Mouse (Mus musculus) embryonic facial prominence, embryonic 14.5 days (tissue): ENCODE data around the gene Serpina3i. TPM values are rescaled to one million over a fixed set of nuclear protein-coding genes. Genes with fewer than 3 reads are reported as not detected.

Experiments
- ATAC-seq: fragments of 200-750 bp; cut with Nextera tagmentation; 2 replicates; pipeline ENCODE4 v1.8.0; 2017; ENCODE audit warnings: low read depth, moderate number of reproducible peaks, moderate TSS enrichment
- DNase-seq: peaks from one replicate; pipeline ENCODE4 v3.0.0-alpha.2; 2015; ENCODE audit warnings: low spot score
- H3K27ac ChIP-seq: fragments of 300-500 bp; sonication (generic); replicated peaks from 2 replicates; pipeline ENCODE4 v1.5.1; 2014; ENCODE audit warnings: low read depth, mild to moderate bottlenecking, low read length, moderate library complexity
- H3K27me3 ChIP-seq: fragments of 300-500 bp; sonication (generic); replicated peaks from 2 replicates; pipeline ENCODE4 v1.6.1; 2014; ENCODE audit warnings: low read length; ENCODE audit not compliant: control insufficient read depth, insufficient read depth
- H3K36me3 ChIP-seq: fragments of 300-500 bp; sonication (generic); 2 replicates; pipeline ENCODE4 v1.6.1; 2014; ENCODE audit warnings: low read length, mixed read lengths; ENCODE audit not compliant: control insufficient read depth, insufficient read depth
- H3K4me1 ChIP-seq: fragments of 300-500 bp; sonication (generic); 2 replicates; pipeline ENCODE4 v1.6.1; 2014; ENCODE audit warnings: antibody characterized with exemption, low read length; ENCODE audit not compliant: control insufficient read depth, insufficient read depth
- H3K4me2 ChIP-seq: fragments of 300-500 bp; sonication (generic); 2 replicates; pipeline ENCODE4 v1.6.1; 2014; ENCODE audit warnings: low read depth, mild to moderate bottlenecking, low read length, moderate library complexity, mixed read lengths
- H3K4me3 ChIP-seq: fragments of 300-500 bp; sonication (generic); 2 replicates; pipeline ENCODE4 v1.5.1; 2014; ENCODE audit warnings: low read depth, mild to moderate bottlenecking, low read length
- H3K9ac ChIP-seq: fragments of 300-500 bp; sonication (generic); 2 replicates; pipeline ENCODE4 v1.6.1; 2014; ENCODE audit warnings: low read depth, mild to moderate bottlenecking, low read length, moderate library complexity, mixed read lengths
- H3K9me3 ChIP-seq: fragments of 300-500 bp; sonication (generic); 2 replicates; pipeline ENCODE4 v1.6.1; 2016; ENCODE audit warnings: low read length; ENCODE audit not compliant: control insufficient read depth
- WGBS: fragments of 180-500 bp; shearing (Covaris S2); extraction: QIAGEN DNeasy Blood & Tissue Kit; methylation state at CpG from one replicate; pipeline ENCODE4 v1.1.7; 2014; 5-methylcytosine and 5-hydroxymethylcytosine counted together
- polyA plus RNA-seq: library from polyadenylated mRNA; unstranded; fragments of >200 nt; fragmentation: Nextera tagmentation; extraction: Ambion mirVana; gene quantifications from 2 replicates; pipeline ENCODE4 v1.2.1, GENCODE M21; 2014

Serpina3i gene
- 0.35 and 1.7 TPM in 2 replicates for polyA plus RNA-seq

DNA sequence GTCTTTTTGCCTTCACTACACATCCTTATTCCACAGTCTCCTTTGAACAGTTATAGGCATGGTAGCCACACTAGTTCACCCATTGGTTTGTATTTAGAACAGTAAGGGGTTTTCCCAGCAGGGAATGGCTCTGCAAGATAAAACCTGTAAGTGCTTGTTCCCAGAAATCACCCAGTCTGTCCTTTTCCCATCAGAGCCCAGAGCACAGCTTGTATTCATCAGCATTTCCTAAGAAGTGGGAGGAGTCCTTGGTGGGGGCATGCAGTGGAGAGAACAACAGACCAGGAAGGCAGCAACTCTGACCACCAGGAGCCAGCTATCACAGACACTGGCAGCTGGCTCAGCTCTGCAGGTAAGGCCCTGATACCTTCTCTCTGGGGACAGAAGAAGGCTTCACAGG lies at the start of gene Serpina3i:
Gene Serpina3i (plus strand): TSS at position 260 of the 400 bp plus-strand sequence.
- Histone ChIP-seq H3K9me3 (no peaks in the 10 kb centered on the region), H3K9ac (no peak within 1 kb of the TSS), H3K27ac (no peak within 1 kb of the TSS), H3K36me3 (no peaks in the 10 kb centered on the region), H3K27me3 (no peaks in the 10 kb centered on the region), H3K4me2 (no peak within 1 kb of the TSS), H3K4me3 (no peak within 1 kb of the TSS), H3K4me1 (no peaks in the 10 kb centered on the region)
- ATAC-seq (no peak), DNase-seq (no peak)

DNA sequence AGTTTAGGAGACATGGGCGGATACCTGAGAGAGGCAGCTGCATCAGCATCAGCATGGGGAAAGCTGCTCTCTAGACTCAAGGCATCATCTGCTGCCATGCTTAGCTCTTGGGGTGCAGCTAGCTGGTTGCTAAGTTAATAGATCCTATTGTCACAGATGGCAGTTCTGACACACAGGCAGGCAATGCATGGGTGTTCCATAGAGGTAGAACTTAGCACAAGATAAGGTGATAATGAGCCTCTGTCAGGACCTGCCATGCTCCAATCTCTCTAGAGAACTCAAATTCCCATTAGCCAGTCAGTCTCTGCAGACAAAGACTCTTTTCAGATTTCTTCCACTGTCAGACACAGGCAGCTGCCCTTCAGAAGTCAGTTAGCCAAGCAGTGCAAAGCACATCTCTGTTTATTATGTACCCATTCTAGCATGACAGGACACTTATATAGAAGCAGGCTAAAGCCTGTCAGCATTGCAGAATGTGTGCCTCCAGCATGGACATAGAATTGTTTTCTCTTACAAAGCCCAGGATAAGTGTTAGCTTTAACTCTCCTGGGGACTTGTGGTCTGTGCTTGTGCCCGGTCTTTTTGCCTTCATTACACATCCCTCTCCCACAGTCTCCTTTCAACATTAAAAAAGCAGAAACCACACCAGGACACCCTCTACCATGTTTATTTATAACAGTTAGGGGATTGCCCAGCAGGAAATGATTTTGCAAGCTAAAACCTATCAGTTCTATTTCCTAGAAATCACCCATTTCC lies 49.1 kb upstream of the Serpina3i start:
- Histone ChIP-seq H3K27me3 (no peaks in the 10 kb centered on the region), H3K9me3 (no peaks in the 10 kb centered on the region), H3K4me3 (no peak overlapping the region), H3K36me3 (no peaks in the 10 kb centered on the region), H3K27ac (no peak overlapping the region), H3K4me1 (no peaks in the 10 kb centered on the region), H3K4me2 (no peak overlapping the region), H3K9ac (no peak overlapping the region)
- DNase-seq (no peak), ATAC-seq (no peak)
- 56% methylated on average over 2 of the region's 2 CpGs for WGBS

GRCm38 (mm10) chr12:104214445-104214753 lies 48.5 kb upstream of the Serpina3i start, which contains the start of gene Serpina3f:
Gene Serpina3f (plus strand): TSS chr12:104214544.
- H3K4me2 ChIP-seq: no peak within 1 kb of the TSS
- 61% methylated on average over 1 of the region's 1 CpGs for WGBS
- no peak within 1 kb of the TSS for H3K27ac ChIP-seq
- DNase-seq (no peak), ATAC-seq (no peak)
- H3K4me3 ChIP-seq: no peak within 1 kb of the TSS
- H3K9ac ChIP-seq: no peak within 1 kb of the TSS
- H3K36me3 ChIP-seq: no peaks in the 10 kb centered on the region
- no peaks in the 10 kb centered on the region for H3K4me1 ChIP-seq
- H3K27me3 ChIP-seq: no peaks in the 10 kb centered on the region
- H3K9me3 ChIP-seq: no peaks in the 10 kb centered on the region

DNA sequence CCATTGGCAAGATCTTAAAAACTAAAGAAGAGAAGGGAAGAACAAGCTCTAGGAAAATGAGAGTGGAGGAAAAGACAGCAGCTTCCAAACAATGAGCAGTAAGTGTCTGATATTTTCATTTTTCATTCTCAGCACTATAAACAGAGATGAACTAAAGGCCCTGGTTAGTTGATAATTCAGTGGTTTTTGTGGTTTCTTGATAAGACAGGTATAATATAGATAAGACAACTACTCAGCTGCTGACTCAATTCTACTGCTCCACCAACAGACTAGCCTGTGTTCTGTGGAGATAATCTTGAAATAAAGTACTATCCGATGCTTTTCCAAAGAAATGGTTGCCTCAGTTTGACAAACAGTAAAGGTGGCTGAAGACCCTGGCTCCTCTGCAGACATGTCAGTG lies 47.7 kb upstream of the Serpina3i start:
- DNase-seq: no peak
- no peak for ATAC-seq
- H3K27ac ChIP-seq: no peak overlapping the region
- no peak overlapping the region for H3K9ac ChIP-seq
- no peaks in the 10 kb centered on the region for H3K4me1 ChIP-seq
- no peak overlapping the region for H3K4me3 ChIP-seq
- no peaks in the 10 kb centered on the region for H3K36me3 ChIP-seq
- H3K9me3 ChIP-seq: no peaks in the 10 kb centered on the region
- no peaks in the 10 kb centered on the region for H3K27me3 ChIP-seq
- WGBS: 83% methylated on average over 1 of the region's 1 CpGs
- no peak overlapping the region for H3K4me2 ChIP-seq

- H3K9ac ChIP-seq: no peak overlapping the region
- H3K9me3 ChIP-seq: no peaks in the 10 kb centered on the region
- no peak overlapping the region for H3K27ac ChIP-seq
- no peak for DNase-seq
- no peaks in the 10 kb centered on the region for H3K4me1 ChIP-seq
- no peak overlapping the region for H3K4me3 ChIP-seq
- ATAC-seq: no peak
- no peaks in the 10 kb centered on the region for H3K27me3 ChIP-seq
- no peak overlapping the region for H3K4me2 ChIP-seq
- H3K36me3 ChIP-seq: no peaks in the 10 kb centered on the region
- 67% methylated on average over 1 of the region's 1 CpGs for WGBS
Observed at GRCm38 (mm10) chr12:104221616-104222015, 41.3 kb upstream of the Serpina3i start.

GRCm38 (mm10) chr12:104223690-104224089 lies 39.2 kb upstream of the Serpina3i start:
- ATAC-seq (no peak), DNase-seq (no peak)
- Histone ChIP-seq H3K4me1 (no peaks in the 10 kb centered on the region), H3K27me3 (no peaks in the 10 kb centered on the region), H3K4me2 (no peak overlapping the region), H3K4me3 (no peak overlapping the region), H3K36me3 (no peaks in the 10 kb centered on the region), H3K9me3 (no peaks in the 10 kb centered on the region), H3K27ac (no peak overlapping the region), H3K9ac (no peak overlapping the region)
- WGBS: 74% methylated on average over 1 of the region's 1 CpGs

- ATAC-seq (no peak), DNase-seq (no peak)
- Histone ChIP-seq H3K27me3 (no peaks in the 10 kb centered on the region), H3K9ac (no peak overlapping the region), H3K4me3 (no peak overlapping the region), H3K27ac (no peak overlapping the region), H3K4me2 (no peak overlapping the region), H3K9me3 (no peaks in the 10 kb centered on the region), H3K36me3 (no peaks in the 10 kb centered on the region), H3K4me1 (no peaks in the 10 kb centered on the region)
- WGBS: 60% methylated on average over 7 of the region's 7 CpGs
Observed at GRCm38 (mm10) chr12:104224598-104225300, 38.2 kb upstream of the Serpina3i start.

DNA sequence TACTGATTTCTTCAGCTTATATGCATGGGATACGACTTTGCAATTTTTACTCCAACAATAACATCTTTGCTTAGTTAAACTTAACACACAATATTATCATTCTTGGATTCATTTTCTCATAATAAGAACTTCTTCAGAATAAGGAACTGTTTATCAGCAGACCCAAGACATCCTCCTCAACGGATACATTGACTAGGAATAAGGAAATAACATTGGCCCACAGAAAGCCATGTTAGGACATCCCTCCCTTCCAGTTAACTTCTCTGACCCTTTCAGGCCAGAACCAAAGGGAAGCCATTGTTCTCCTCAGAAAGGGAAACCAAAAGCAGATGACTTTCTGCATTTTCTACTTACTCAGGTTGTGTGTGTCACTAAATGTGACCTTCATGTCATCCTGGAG lies 32.2 kb upstream of the Serpina3i start:
- no peaks in the 10 kb centered on the region for H3K9me3 ChIP-seq
- H3K36me3 ChIP-seq: no peaks in the 10 kb centered on the region
- no peaks in the 10 kb centered on the region for H3K27me3 ChIP-seq
- no peak overlapping the region for H3K9ac ChIP-seq
- H3K27ac ChIP-seq: no peak overlapping the region
- H3K4me3 ChIP-seq: no peak overlapping the region
- no peaks in the 10 kb centered on the region for H3K4me1 ChIP-seq
- H3K4me2 ChIP-seq: no peak overlapping the region
- 50% methylated on average over 2 of the region's 2 CpGs for WGBS
- DNase-seq (no peak), ATAC-seq (no peak)

- H3K27ac ChIP-seq: no peak within 1 kb of the TSS
- H3K27me3 ChIP-seq: no peaks in the 10 kb centered on the region
- H3K4me3 ChIP-seq: no peak within 1 kb of the TSS
- no peaks in the 10 kb centered on the region for H3K36me3 ChIP-seq
- ATAC-seq: no peak
- no peak within 1 kb of the TSS for H3K9ac ChIP-seq
- WGBS: 39% methylated on average over 5 of the region's 5 CpGs
- DNase-seq: peak; percentile 4
- no peaks in the 10 kb centered on the region for H3K4me1 ChIP-seq
- H3K9me3 ChIP-seq: no peaks in the 10 kb centered on the region
- H3K4me2 ChIP-seq: no peak within 1 kb of the TSS
Observed at GRCm38 (mm10) chr12:104235915-104236314, 27.0 kb upstream of the Serpina3i start, which contains the start of gene Serpina3g. Gene Serpina3g (plus strand): TSS chr12:104236245.
